Mouse (Mus musculus) olfactory bulb, adult 2 months (tissue): ENCODE measurements around the gene Gucy2e. TPM values are rescaled to one million over a fixed set of nuclear protein-coding genes. Genes with fewer than 3 reads are reported as not detected.

Experiments
- H3K27ac ChIP-seq: fragments of 200-500 bp; 2 replicates; pipeline ENCODE4 v1.5.1; 2012; ENCODE audit warnings: low read depth, low read length; ENCODE audit not compliant: insufficient read depth
- H3K4me1 ChIP-seq: fragments of 200-500 bp; 2 replicates; pipeline ENCODE4 v1.6.1; 2012; ENCODE audit warnings: low read length; ENCODE audit not compliant: control insufficient read depth, insufficient read depth
- H3K4me3 ChIP-seq: fragments of 200-500 bp; 2 replicates; pipeline ENCODE4 v1.5.1; 2012; ENCODE audit warnings: mild to moderate bottlenecking, low read depth, low read length, moderate library complexity; ENCODE audit not compliant: insufficient read depth
- CTCF ChIP-seq: fragments of 200-500 bp; IDR thresholded peaks from 2 replicates; pipeline ENCODE4 v1.5.1; 2012; ENCODE audit warnings: low read depth, mild to moderate bottlenecking, low read length, moderate library complexity; ENCODE audit not compliant: insufficient read depth
- POLR2A ChIP-seq: fragments of 200-500 bp; IDR thresholded peaks from 2 replicates; pipeline ENCODE4 v1.6.1; 2012; ENCODE audit warnings: mild to moderate bottlenecking, low read depth, low read length, moderate library complexity; ENCODE audit not compliant: insufficient read depth
- WGBS: fragments of 180-500 bp; shearing (Covaris S2); methylation state at CpG from one replicate; pipeline ENCODE4 v1.1.7; 2018; 5-methylcytosine and 5-hydroxymethylcytosine counted together
- polyA plus RNA-seq: library from polyadenylated mRNA; stranded (reverse); fragments of >200 nt; gene quantifications from 2 replicates; pipeline ENCODE4 v1.2.4, GENCODE M21; 2012; ENCODE audit warnings: low replicate concordance; ENCODE audit not compliant: missing spikeins, insufficient read depth, insufficient read length

Gene Gucy2e
- polyA plus RNA-seq, 1 experiment: not detected

GRCm38 (mm10) chr11:69251135-69251842 lies 14.5 kb upstream of the Gucy2e start:
- Histone ChIP-seq H3K4me3 (no peak overlapping the region), H3K4me1 (peaks cover 7% of the 10 kb centered on the region), H3K27ac (no peak overlapping the region)
- 66% methylated on average over 14 of the region's 14 CpGs for WGBS
- TF ChIP-seq POLR2A: no peak
- TF ChIP-seq CTCF: 0 out of 2 replicates have a peak, but pooled peaks have one; percentile 17

- Histone ChIP-seq H3K27ac (no peak overlapping the region), H3K4me1 (peaks cover 7% of the 10 kb centered on the region), H3K4me3 (no peak overlapping the region)
- TF ChIP-seq POLR2A (no peak), CTCF (no peak)
- WGBS: 88% methylated on average over 5 of the region's 5 CpGs
Observed at GRCm38 (mm10) chr11:69250106-69250505, 13.3 kb upstream of the Gucy2e start.

- Histone ChIP-seq H3K4me1 (peaks cover 7% of the 10 kb centered on the region), H3K27ac (no peak overlapping the region), H3K4me3 (no peak overlapping the region)
- WGBS: 70% methylated on average over 3 of the region's 3 CpGs
- TF ChIP-seq POLR2A: no peak
- TF ChIP-seq CTCF: no peak
Observed at GRCm38 (mm10) chr11:69249131-69249530, 12.3 kb upstream of the Gucy2e start.

- 0 out of 2 replicates have a peak, but pooled peaks cover 2% of the 10 kb centered on the region for H3K4me1 ChIP-seq
- no peak overlapping the region for H3K27ac ChIP-seq
- H3K4me3 ChIP-seq: no peak overlapping the region
- WGBS: 3% methylated on average over 2 of the region's 2 CpGs
- TF ChIP-seq CTCF (no peak), POLR2A (no peak)
Observed at GRCm38 (mm10) chr11:69245643-69246042, 8.8 kb upstream of the Gucy2e start.

- H3K27ac ChIP-seq: no peak overlapping the region
- H3K4me3 ChIP-seq: no peak overlapping the region
- 19% methylated on average over 2 of the region's 2 CpGs for WGBS
- no peak for TF ChIP-seq POLR2A
- H3K4me1 ChIP-seq: 0 out of 2 replicates have a peak, but pooled peaks cover 2% of the 10 kb centered on the region
Observed at GRCm38 (mm10) chr11:69244911-69245310, 8.1 kb upstream of the Gucy2e start.

GRCm38 (mm10) chr11:69236061-69236925 lies 543 bp downstream of the Gucy2e start:
- H3K27ac ChIP-seq: no peak overlapping the region
- no peak for TF ChIP-seq CTCF
- TF ChIP-seq POLR2A: no peak
- WGBS: 15% methylated on average over 51 of the region's 51 CpGs
- H3K4me1 ChIP-seq: peaks cover 15% of the 10 kb centered on the region
- H3K4me3 ChIP-seq: peak overlapping the region; percentile 51

- no peak for TF ChIP-seq POLR2A
- TF ChIP-seq CTCF: no peak
- Histone ChIP-seq H3K27ac (peak overlapping the region; percentile 11; the same call in 1 of the 2 replicates), H3K4me3 (peak overlapping the region; percentile 51), H3K4me1 (peaks cover 15% of the 10 kb centered on the region)
- 2% methylated on average over 33 of the region's 33 CpGs for WGBS
Observed at GRCm38 (mm10) chr11:69235285-69236060, 1.4 kb downstream of the Gucy2e start.

GRCm38 (mm10) chr11:69233141-69233540 lies 3.7 kb downstream of the Gucy2e start:
- peaks cover 15% of the 10 kb centered on the region for H3K4me1 ChIP-seq
- no peak overlapping the region for H3K4me3 ChIP-seq
- no peak overlapping the region for H3K27ac ChIP-seq
- TF ChIP-seq POLR2A: no peak
- 81% methylated on average over 2 of the region's 2 CpGs for WGBS

GRCm38 (mm10) chr11:69230420-69230819 lies 6.4 kb downstream of the Gucy2e start:
- H3K27ac ChIP-seq: no peak overlapping the region
- TF ChIP-seq POLR2A (no peak), CTCF (no peak)
- 74% methylated on average over 4 of the region's 4 CpGs for WGBS
- H3K4me3 ChIP-seq: no peak overlapping the region
- peaks cover 7% of the 10 kb centered on the region; the same call in 1 of the 2 replicates for H3K4me1 ChIP-seq
